Mouse (Mus musculus) G1E (cell line): ENCODE data around the gene Zfyve27.

Experiments used
- CTCF ChIP-seq: IDR thresholded peaks from 2 replicates; pipeline ENCODE4 v1.5.1; 2012; ENCODE audit warnings: low read depth, low read length, inconsistent platforms, mixed read lengths
- GATA1 ChIP-seq: IDR thresholded peaks from 2 replicates; pipeline ENCODE4 v1.6.1; 2012; ENCODE audit warnings: borderline replicate concordance, low read length, inconsistent platforms, mixed read lengths
- TAL1 ChIP-seq: conservative IDR thresholded peaks from 2 replicates; pipeline ENCODE4 v1.6.1; 2012; ENCODE audit warnings: low read depth, low read length, inconsistent platforms, mixed read lengths

- no peak for TF ChIP-seq CTCF
- no peak for TF ChIP-seq GATA1
- no peak for TF ChIP-seq TAL1
Measured at GRCm38 (mm10) chr19:42230288-42230568, 66.5 kb downstream of the Zfyve27 start.
